Mouse (Mus musculus): ENCODE data around the gene Nono.

DNA sequence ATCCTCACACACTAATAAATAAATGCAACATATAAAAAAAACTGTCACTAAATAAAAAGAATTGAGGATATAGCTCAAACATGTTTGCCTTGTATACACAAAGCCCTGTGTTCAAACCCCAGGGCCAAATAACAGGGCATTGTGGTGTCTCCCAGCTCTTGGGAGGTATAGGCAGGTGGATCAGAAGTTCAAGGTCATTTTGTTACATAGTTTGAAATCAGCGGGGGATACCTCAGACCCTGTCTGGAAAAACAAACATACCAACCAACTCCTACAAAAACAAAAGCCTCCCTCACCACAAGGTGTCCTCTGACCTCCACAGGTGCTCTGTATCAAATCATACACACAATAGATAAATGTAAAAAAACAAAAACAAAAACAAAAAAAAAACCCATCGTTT lies 34.8 kb upstream of the Nono start:
- TF ChIP-seq CTCF (IDR thresholded peaks at IDR 0.05; ENCODE audit: control insufficient read depth, insufficient read depth, insufficient read length) (no peak), USF1 (IDR thresholded peaks at IDR 0.05; ENCODE audit: low read depth) (no peak)
